Mouse (Mus musculus): ENCODE measurements around the gene Vwce. TPM values are rescaled to one million over a fixed set of nuclear protein-coding genes. Genes with fewer than 3 reads are reported as not detected.

Gene Vwce
- polyA plus RNA-seq, 1 experiment from 2014 or later: 1.4 TPM

DNA sequence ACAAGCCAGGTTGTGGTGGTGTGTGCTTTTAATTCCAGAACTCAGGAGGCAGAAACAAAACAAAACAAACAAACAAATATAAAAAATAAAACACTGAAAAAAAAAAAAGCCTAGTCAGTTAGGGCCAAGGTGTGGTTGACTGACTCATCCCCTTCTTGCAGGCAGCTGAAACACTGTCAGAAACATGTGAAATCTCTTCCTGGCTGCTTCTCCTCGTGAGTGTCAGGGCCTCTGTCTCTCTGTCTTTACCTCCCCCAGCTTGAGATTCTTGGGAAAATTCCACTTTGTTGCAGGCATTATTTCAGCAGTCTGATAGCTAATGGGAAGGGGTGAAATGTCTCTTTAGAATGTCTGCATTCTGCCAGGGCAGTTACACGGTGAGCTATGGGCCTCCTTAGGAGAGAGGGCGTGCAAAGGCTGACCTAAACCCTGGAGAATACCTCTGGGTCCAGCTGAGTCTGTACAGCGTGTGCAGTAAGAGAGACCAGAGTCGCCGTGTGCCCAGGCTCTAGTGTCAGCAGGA is 31.7 kb upstream of the Vwce start:
- H3K36me3 ChIP-seq (ENCODE audit: control insufficient read depth, insufficient read depth, low read length): no peaks in the 10 kb centered on the region
- H3K4me2 ChIP-seq (ENCODE audit: low read depth, severe bottlenecking): peak overlapping the region; percentile 57
- H3K9me3 ChIP-seq (ENCODE audit: control insufficient read depth, low read length): no peaks in the 10 kb centered on the region
- H3K4me3 ChIP-seq (ENCODE audit: low read depth, low read length): peak overlapping the region; percentile 28
- H3K4me1 ChIP-seq (ENCODE audit: control insufficient read depth, insufficient read depth, low read length): peaks cover 11% of the 10 kb centered on the region
- peak overlapping the region; percentile 83 for H3K9ac ChIP-seq (ENCODE audit: low read length)
- H3K27ac ChIP-seq (replicated peaks; ENCODE audit: low read depth, low read length): peak overlapping the region; percentile 89
- DNase-seq (ENCODE audit: low spot score) (no peak), ATAC-seq (ENCODE audit: insufficient number of reproducible peaks, low FRiP score, low TSS enrichment, low read depth) (no peak)
- no peaks in the 10 kb centered on the region for H3K27me3 ChIP-seq (ENCODE audit: control insufficient read depth, insufficient read depth, low read length)
- WGBS: 15% methylated on average over 6 of the region's 6 CpGs

DNA sequence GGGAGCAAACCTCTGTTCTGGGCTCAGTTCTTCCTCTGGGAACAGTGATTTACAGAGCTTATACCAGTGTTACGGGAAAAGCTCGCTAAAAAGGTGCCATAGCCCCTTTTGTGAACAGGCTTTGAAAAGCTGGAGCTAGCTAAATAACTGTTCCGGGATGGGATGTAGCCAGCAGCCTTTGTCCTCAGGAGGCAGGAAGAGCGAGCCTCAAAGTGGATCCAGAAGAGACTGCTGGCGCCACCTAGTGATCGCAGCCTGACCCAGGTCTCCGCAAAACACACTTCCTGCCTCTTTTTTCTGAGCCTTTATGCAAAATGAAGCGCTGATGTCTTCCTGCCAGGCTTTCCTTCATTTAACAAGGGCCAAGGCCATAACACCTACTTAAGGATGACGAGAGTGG is 31.2 kb upstream of the Vwce start:
- Histone ChIP-seq H3K36me3 (ENCODE audit: control insufficient read depth, insufficient read depth, low read length) (peaks cover 2% of the 10 kb centered on the region; the same call in 1 of the 2 replicates), H3K27ac (replicated peaks; ENCODE audit: low read depth, low read length) (peak overlapping the region; percentile 89), H3K4me1 (ENCODE audit: control insufficient read depth, insufficient read depth, low read length) (peaks cover 11% of the 10 kb centered on the region), H3K9ac (ENCODE audit: low read length) (peak overlapping the region; percentile 83), H3K9me3 (ENCODE audit: control insufficient read depth, low read length) (no peaks in the 10 kb centered on the region), H3K4me2 (ENCODE audit: low read depth, severe bottlenecking) (peak overlapping the region; percentile 57), H3K27me3 (ENCODE audit: control insufficient read depth, insufficient read depth, low read length) (no peaks in the 10 kb centered on the region), H3K4me3 (ENCODE audit: low read depth, low read length) (peak overlapping the region; percentile 28)
- DNase-seq (ENCODE audit: low spot score) (peak; percentile 95), ATAC-seq (ENCODE audit: insufficient number of reproducible peaks, low FRiP score, low TSS enrichment, low read depth) (peak; percentile 46; the same call in 1 of the 2 replicates)
- WGBS: 4% methylated on average over 9 of the region's 9 CpGs

DNA sequence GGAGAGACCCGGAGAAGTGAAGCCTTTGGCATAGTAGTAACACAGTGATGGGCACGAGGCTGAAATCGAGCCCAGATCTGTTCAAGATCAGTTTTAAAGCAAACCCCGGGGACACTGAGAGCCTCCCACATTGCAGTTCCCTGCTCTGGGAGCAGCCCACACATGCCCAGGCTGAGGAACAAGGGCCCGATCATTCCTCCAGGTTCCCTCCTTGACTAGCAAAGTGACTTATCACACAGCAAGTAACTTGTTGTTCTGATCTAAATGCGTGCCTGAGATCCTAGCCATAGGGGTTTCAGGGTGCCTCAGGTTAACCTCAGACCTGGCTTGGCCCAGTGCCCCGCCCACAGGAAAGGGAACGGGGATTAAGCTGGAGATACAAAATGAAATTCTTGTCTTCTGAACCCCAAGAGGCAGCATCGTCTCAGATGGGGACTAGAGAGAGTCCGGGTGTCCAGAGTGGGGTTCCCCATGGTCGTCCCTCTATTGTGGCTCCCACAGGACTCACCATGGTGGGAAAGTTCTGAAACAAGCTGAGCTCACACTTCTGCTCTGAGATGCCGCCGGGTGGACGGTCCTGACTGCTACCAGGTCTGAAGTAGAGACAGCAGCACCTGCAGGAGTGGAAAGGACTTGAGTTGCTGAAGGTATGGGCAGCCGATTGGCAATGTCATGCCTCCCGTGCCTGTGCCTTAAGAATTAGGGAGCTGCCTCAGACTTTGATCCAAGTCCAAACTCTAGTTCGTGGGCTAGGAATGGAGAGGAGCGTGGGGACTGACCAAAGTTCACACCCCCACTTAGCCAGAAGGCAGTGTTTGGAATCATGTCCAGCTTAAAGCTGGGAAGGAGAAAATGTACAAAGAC is 30.1 kb upstream of the Vwce start:
- Histone ChIP-seq H3K4me2 (ENCODE audit: low read depth, severe bottlenecking) (no peak overlapping the region), H3K4me3 (ENCODE audit: low read depth, low read length) (0 out of 2 replicates have a peak overlapping the region, but pooled peaks have one; percentile 0), H3K36me3 (ENCODE audit: control insufficient read depth, insufficient read depth, low read length) (peaks cover 10% of the 10 kb centered on the region; the same call in 1 of the 2 replicates), H3K27me3 (ENCODE audit: control insufficient read depth, insufficient read depth, low read length) (no peaks in the 10 kb centered on the region), H3K27ac (replicated peaks; ENCODE audit: low read depth, low read length) (0 out of 2 replicates have a peak overlapping the region, but pooled peaks have one; percentile 36), H3K9me3 (ENCODE audit: control insufficient read depth, low read length) (no peaks in the 10 kb centered on the region), H3K4me1 (ENCODE audit: control insufficient read depth, insufficient read depth, low read length) (peaks cover 15% of the 10 kb centered on the region), H3K9ac (ENCODE audit: low read length) (0 out of 2 replicates have a peak overlapping the region, but pooled peaks have one; percentile 22)
- ATAC-seq (ENCODE audit: insufficient number of reproducible peaks, low FRiP score, low TSS enrichment, low read depth): no peak
- DNase-seq (ENCODE audit: low spot score): no peak
- WGBS: 88% methylated on average over 18 of the region's 18 CpGs

DNA sequence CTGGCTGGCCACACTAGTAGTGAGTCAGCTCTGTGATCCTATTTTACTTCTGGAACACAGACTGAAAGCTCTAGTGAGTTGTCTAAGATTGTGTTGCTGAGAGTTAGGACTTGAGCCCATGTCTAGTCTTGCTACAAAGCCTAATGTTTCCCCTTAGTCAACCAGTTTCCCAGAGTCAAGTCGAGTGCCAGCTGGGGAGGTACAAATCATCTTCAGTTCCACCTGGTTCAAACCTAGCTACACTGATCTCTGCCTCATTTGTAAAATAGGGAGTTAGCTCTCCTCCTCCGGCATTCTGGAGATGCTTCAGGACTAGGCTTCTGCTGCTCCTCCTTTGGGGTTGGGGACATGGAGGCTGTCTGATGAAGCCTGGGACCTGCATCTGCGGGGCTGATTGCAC is 29.5 kb upstream of the Vwce start:
- peak overlapping the region; percentile 98 for H3K9ac ChIP-seq (ENCODE audit: low read length)
- no peaks in the 10 kb centered on the region for H3K9me3 ChIP-seq (ENCODE audit: control insufficient read depth, low read length)
- DNase-seq (ENCODE audit: low spot score): no peak
- ATAC-seq (ENCODE audit: insufficient number of reproducible peaks, low FRiP score, low TSS enrichment, low read depth): no peak
- H3K36me3 ChIP-seq (ENCODE audit: control insufficient read depth, insufficient read depth, low read length): peaks cover 10% of the 10 kb centered on the region; the same call in 1 of the 2 replicates
- H3K27me3 ChIP-seq (ENCODE audit: control insufficient read depth, insufficient read depth, low read length): no peaks in the 10 kb centered on the region
- no peak overlapping the region for H3K27ac ChIP-seq (replicated peaks; ENCODE audit: low read depth, low read length)
- 53% methylated on average over 3 of the region's 3 CpGs for WGBS
- peak overlapping the region; percentile 98 for H3K4me3 ChIP-seq (ENCODE audit: low read depth, low read length)
- H3K4me1 ChIP-seq (ENCODE audit: control insufficient read depth, insufficient read depth, low read length): peaks cover 15% of the 10 kb centered on the region
- peak overlapping the region; percentile 77 for H3K4me2 ChIP-seq (ENCODE audit: low read depth, severe bottlenecking)

DNA sequence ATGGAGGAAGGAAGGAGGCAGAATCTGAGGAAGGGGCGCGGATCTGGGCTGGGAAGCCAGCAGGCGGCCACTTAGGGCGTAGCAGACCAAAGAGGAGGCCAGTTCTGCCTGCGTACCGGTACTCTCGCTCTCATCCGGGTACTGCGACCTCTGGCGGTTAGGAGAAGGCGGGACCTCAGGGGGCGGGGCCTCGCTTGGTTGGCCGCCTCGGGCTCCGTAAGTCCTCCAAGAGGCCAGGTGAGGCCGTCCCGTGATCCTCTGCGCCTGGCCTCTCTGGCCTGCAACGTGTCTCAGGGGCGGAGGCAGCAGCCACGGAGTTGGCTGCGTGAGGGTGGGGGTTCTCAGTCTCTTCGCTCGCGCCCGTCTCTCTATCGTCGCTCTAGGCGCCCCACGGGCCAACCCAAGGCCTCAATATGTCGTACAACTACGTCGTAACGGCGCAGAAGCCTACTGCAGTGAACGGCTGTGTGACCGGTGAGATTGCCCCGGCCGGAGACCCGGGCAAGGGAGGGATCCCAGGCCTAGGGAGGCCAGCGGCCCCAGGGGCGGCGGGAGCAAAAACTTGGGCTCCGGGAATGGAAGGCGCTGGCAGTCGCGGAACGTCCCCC is 28.6 kb upstream of the Vwce start, which contains the start of the genes Ddb1 and Tkfc:
TSS of gene Ddb1 (plus strand) at position 35 of the 608 bp plus-strand sequence.
TSS of gene Tkfc (minus strand) at position 362 of the 608 bp plus-strand sequence.
- H3K36me3 ChIP-seq (ENCODE audit: control insufficient read depth, insufficient read depth, low read length): peaks cover 16% of the 10 kb centered on the region; the same call in 1 of the 2 replicates
- peaks cover 15% of the 10 kb centered on the region for H3K4me1 ChIP-seq (ENCODE audit: control insufficient read depth, insufficient read depth, low read length)
- H3K9me3 ChIP-seq (ENCODE audit: control insufficient read depth, low read length): no peaks in the 10 kb centered on the region
- peak within 1 kb of the TSS; percentile 98 for H3K4me3 ChIP-seq (ENCODE audit: low read depth, low read length)
- DNase-seq (ENCODE audit: low spot score) (peak; percentile 99), ATAC-seq (ENCODE audit: insufficient number of reproducible peaks, low FRiP score, low TSS enrichment, low read depth) (peak; percentile 97)
- H3K4me2 ChIP-seq (ENCODE audit: low read depth, severe bottlenecking): peak within 1 kb of the TSS; percentile 77
- H3K27ac ChIP-seq (replicated peaks; ENCODE audit: low read depth, low read length): peak within 1 kb of the TSS; percentile 90
- H3K27me3 ChIP-seq (ENCODE audit: control insufficient read depth, insufficient read depth, low read length): no peaks in the 10 kb centered on the region
- peak within 1 kb of the TSS; percentile 98 for H3K9ac ChIP-seq (ENCODE audit: low read length)
- 0% methylated on average over 49 of the region's 49 CpGs for WGBS

DNA sequence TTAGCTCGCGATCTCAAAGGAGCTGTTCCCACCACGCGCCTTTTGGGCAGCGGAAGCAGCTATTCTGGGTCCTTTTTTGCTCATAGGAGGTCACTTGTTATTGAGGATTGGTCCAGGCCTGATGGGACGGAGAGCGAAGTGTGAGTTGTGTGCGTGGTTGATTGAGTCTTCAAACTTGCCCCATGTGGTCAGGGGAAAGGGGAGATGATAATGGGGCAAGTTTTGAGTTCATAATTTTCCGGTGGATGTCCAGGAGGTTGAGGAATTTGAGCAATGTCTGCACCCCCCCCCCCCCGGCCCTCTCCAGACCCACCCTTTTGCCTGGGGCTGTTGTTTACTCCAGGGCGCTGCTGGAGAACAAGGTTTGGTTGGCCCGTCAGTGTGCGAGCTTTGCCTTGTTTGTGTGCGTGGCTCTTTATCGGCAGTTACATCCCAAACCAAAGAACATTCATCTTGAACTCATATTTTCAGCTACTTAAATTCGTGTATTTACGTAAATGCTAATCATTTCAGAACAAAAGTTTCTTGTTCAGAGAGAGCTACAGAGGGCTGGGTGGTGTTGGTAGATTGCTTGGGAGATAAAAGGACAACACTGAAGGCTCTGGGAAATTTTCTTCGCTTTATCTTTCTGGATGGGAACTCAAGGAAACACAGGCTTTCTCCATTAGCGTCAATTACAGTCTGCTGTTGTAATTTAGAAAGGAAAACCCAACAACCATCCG is 28.0 kb upstream of the Vwce start:
- Histone ChIP-seq H3K36me3 (ENCODE audit: control insufficient read depth, insufficient read depth, low read length) (peaks cover 22% of the 10 kb centered on the region; the same call in 1 of the 2 replicates), H3K27ac (replicated peaks; ENCODE audit: low read depth, low read length) (peak overlapping the region; percentile 90), H3K9me3 (ENCODE audit: control insufficient read depth, low read length) (no peaks in the 10 kb centered on the region), H3K27me3 (ENCODE audit: control insufficient read depth, insufficient read depth, low read length) (no peaks in the 10 kb centered on the region), H3K4me3 (ENCODE audit: low read depth, low read length) (peak overlapping the region; percentile 98), H3K4me2 (ENCODE audit: low read depth, severe bottlenecking) (peak overlapping the region; percentile 77), H3K4me1 (ENCODE audit: control insufficient read depth, insufficient read depth, low read length) (peaks cover 15% of the 10 kb centered on the region), H3K9ac (ENCODE audit: low read length) (peak overlapping the region; percentile 98)
- 5% methylated on average over 20 of the region's 20 CpGs for WGBS
- DNase-seq (ENCODE audit: low spot score): no peak
- no peak for ATAC-seq (ENCODE audit: insufficient number of reproducible peaks, low FRiP score, low TSS enrichment, low read depth)

DNA sequence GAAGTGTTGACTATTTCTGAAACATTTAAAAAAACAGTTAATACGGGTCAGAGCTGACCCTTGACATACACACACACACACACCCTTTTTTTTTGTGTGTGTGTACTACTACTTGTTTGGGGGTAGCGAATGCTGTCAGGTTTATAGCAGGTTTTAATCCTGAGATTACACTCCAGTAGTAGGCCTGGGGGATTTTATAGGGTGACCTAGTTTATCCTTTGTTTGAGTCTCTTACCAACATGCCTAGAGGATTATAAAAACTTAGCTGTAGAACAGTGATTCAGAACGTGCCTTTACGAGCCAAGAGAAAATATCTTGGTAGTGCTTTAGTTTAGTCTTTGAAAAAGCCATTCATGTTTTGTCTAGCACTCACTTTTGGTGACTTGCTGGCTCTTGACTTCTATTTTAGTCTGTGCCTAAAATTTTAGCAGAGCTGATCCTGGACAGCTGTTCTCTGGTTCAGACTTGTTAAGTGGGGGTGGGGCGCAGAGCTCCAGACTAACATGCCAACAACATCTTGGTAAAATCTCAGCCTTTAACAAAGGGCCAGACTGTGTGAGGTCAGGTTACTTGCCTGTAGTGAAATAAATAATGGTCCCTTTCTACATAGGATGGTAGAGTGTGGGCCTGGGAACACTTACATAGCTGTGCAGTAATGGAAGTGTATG is 25.3 kb upstream of the Vwce start:
- no peaks in the 10 kb centered on the region for H3K9me3 ChIP-seq (ENCODE audit: control insufficient read depth, low read length)
- no peaks in the 10 kb centered on the region for H3K27me3 ChIP-seq (ENCODE audit: control insufficient read depth, insufficient read depth, low read length)
- no peak overlapping the region for H3K9ac ChIP-seq (ENCODE audit: low read length)
- peaks cover 42% of the 10 kb centered on the region for H3K36me3 ChIP-seq (ENCODE audit: control insufficient read depth, insufficient read depth, low read length)
- ATAC-seq (ENCODE audit: insufficient number of reproducible peaks, low FRiP score, low TSS enrichment, low read depth) (no peak), DNase-seq (ENCODE audit: low spot score) (no peak)
- WGBS: 84% methylated on average over 5 of the region's 5 CpGs
- no peak overlapping the region for H3K4me3 ChIP-seq (ENCODE audit: low read depth, low read length)
- H3K4me1 ChIP-seq (ENCODE audit: control insufficient read depth, insufficient read depth, low read length): peaks cover 12% of the 10 kb centered on the region
- H3K27ac ChIP-seq (replicated peaks; ENCODE audit: low read depth, low read length): 0 out of 2 replicates have a peak overlapping the region, but pooled peaks have one; percentile 18
- no peak overlapping the region for H3K4me2 ChIP-seq (ENCODE audit: low read depth, severe bottlenecking)
